Mouse (Mus musculus) heart, embryonic 11.5 days (tissue): ENCODE data around the gene Naaladl1. TPM values are rescaled to one million over a fixed set of nuclear protein-coding genes. Genes with fewer than 3 reads are reported as not detected.

Experiments
- ATAC-seq: fragments of 200-750 bp; cut with Nextera tagmentation; replicated peaks from 2 replicates; pipeline ENCODE4 v1.8.0; 2017; ENCODE audit warnings: moderate library complexity; ENCODE audit not compliant: insufficient number of reproducible peaks, low FRiP score, low TSS enrichment
- H3K27ac ChIP-seq: fragments of 300-500 bp; sonication (generic); 2 replicates; pipeline ENCODE4 v1.5.1; 2014; ENCODE audit warnings: mild to moderate bottlenecking, low read depth, low read length
- H3K27me3 ChIP-seq: fragments of 300-500 bp; sonication (generic); 2 replicates; pipeline ENCODE4 v1.6.1; 2014; ENCODE audit warnings: mild to moderate bottlenecking, low read length, mixed read lengths; ENCODE audit not compliant: control insufficient read depth, insufficient read depth
- H3K36me3 ChIP-seq: fragments of 300-500 bp; sonication (generic); 2 replicates; pipeline ENCODE4 v1.6.1; 2014; ENCODE audit warnings: mild to moderate bottlenecking, low read length, moderate library complexity, mixed read lengths; ENCODE audit not compliant: control insufficient read depth, insufficient read depth
- H3K4me1 ChIP-seq: fragments of 300-500 bp; sonication (generic); 2 replicates; pipeline ENCODE4 v1.6.1; 2014; ENCODE audit warnings: low read length; ENCODE audit not compliant: control insufficient read depth, insufficient read depth
- H3K4me2 ChIP-seq: fragments of 300-500 bp; sonication (generic); 2 replicates; pipeline ENCODE4 v1.6.1; 2014; ENCODE audit warnings: mild to moderate bottlenecking, moderate library complexity
- H3K4me3 ChIP-seq: fragments of 300-500 bp; sonication (generic); 2 replicates; pipeline ENCODE4 v1.5.1; 2014; ENCODE audit warnings: low read depth, low read length
- H3K9ac ChIP-seq: fragments of 300-500 bp; sonication (generic); 2 replicates; pipeline ENCODE4 v1.6.1; 2014; ENCODE audit warnings: mild to moderate bottlenecking, low read depth, low read length, moderate library complexity
- H3K9me3 ChIP-seq: fragments of 300-500 bp; sonication (generic); replicated peaks from 2 replicates; pipeline ENCODE4 v1.6.1; 2016; ENCODE audit warnings: low read length; ENCODE audit not compliant: control insufficient read depth
- WGBS: fragments of 180-500 bp; shearing (Covaris S2); extraction: QIAGEN DNeasy Blood & Tissue Kit; methylation state at CpG from one replicate; pipeline ENCODE4 v1.1.7; 2014; ENCODE audit not compliant: insufficient replicate concordance; 5-methylcytosine and 5-hydroxymethylcytosine counted together
- polyA plus RNA-seq: library from polyadenylated mRNA; unstranded; fragments of >200 nt; fragmentation: Nextera tagmentation; extraction: Ambion mirVana; gene quantifications from 2 replicates; pipeline ENCODE4 v1.2.1, GENCODE M21; 2014

The Naaladl1 gene
- polyA plus RNA-seq, 1 experiment from 2014 or later, result 0.40 TPM

GRCm38 (mm10) chr19:6097847-6098246 lies 7.7 kb upstream of the Naaladl1 start:
- Histone ChIP-seq H3K4me3 (no peak overlapping the region), H3K27ac (no peak overlapping the region), H3K36me3 (peaks cover 5% of the 10 kb centered on the region; the same call in 1 of the 2 replicates), H3K9ac (no peak overlapping the region), H3K9me3 (no peaks in the 10 kb centered on the region), H3K27me3 (no peaks in the 10 kb centered on the region), H3K4me1 (no peaks in the 10 kb centered on the region), H3K4me2 (no peak overlapping the region)
- WGBS, result 81% methylated on average over 3 of the region's 3 CpGs
- ATAC-seq, result no peak

- H3K9ac ChIP-seq, result no peak overlapping the region
- H3K4me3 ChIP-seq, result no peak overlapping the region
- 76% methylated on average over 6 of the region's 6 CpGs for WGBS
- no peaks in the 10 kb centered on the region for H3K4me1 ChIP-seq
- no peaks in the 10 kb centered on the region for H3K36me3 ChIP-seq
- no peak for ATAC-seq
- no peaks in the 10 kb centered on the region for H3K9me3 ChIP-seq
- H3K27ac ChIP-seq, result no peak overlapping the region
- H3K27me3 ChIP-seq, result no peaks in the 10 kb centered on the region
- no peak overlapping the region for H3K4me2 ChIP-seq
Observed at GRCm38 (mm10) chr19:6101186-6101585, 4.4 kb upstream of the Naaladl1 start.

GRCm38 (mm10) chr19:6102169-6102853 lies 3.3 kb upstream of the Naaladl1 start:
- Histone ChIP-seq H3K27me3 (no peaks in the 10 kb centered on the region), H3K36me3 (no peaks in the 10 kb centered on the region), H3K4me2 (no peak overlapping the region), H3K9me3 (no peaks in the 10 kb centered on the region), H3K9ac (no peak overlapping the region), H3K27ac (no peak overlapping the region), H3K4me3 (no peak overlapping the region), H3K4me1 (no peaks in the 10 kb centered on the region)
- ATAC-seq, result no peak
- WGBS, result 70% methylated on average over 6 of the region's 6 CpGs

GRCm38 (mm10) chr19:6104476-6104875 lies 1.1 kb upstream of the Naaladl1 start:
- no peak for ATAC-seq
- Histone ChIP-seq H3K27ac (no peak overlapping the region), H3K27me3 (no peaks in the 10 kb centered on the region), H3K36me3 (no peaks in the 10 kb centered on the region), H3K4me3 (no peak overlapping the region), H3K4me1 (no peaks in the 10 kb centered on the region), H3K9ac (0 out of 2 replicates have a peak overlapping the region, but pooled peaks have one; percentile 22), H3K4me2 (no peak overlapping the region), H3K9me3 (no peaks in the 10 kb centered on the region)
- WGBS, result 58% methylated on average over 4 of the region's 4 CpGs

GRCm38 (mm10) chr19:6113116-6113515 lies 7.5 kb downstream of the Naaladl1 start:
- Histone ChIP-seq H3K4me1 (peaks cover 10% of the 10 kb centered on the region; the same call in 1 of the 2 replicates), H3K27me3 (no peaks in the 10 kb centered on the region), H3K27ac (no peak overlapping the region), H3K4me3 (no peak overlapping the region), H3K9ac (no peak overlapping the region), H3K4me2 (no peak overlapping the region), H3K36me3 (peaks cover 19% of the 10 kb centered on the region), H3K9me3 (no peaks in the 10 kb centered on the region)
- WGBS, result 61% methylated on average over 6 of the region's 6 CpGs
- no peak for ATAC-seq

- WGBS, result 90% methylated on average over 14 of the region's 15 CpGs
- Histone ChIP-seq H3K36me3 (peaks cover 19% of the 10 kb centered on the region), H3K4me1 (peaks cover 10% of the 10 kb centered on the region; the same call in 1 of the 2 replicates), H3K27ac (no peak overlapping the region), H3K9me3 (no peaks in the 10 kb centered on the region), H3K4me3 (peak overlapping the region; percentile 73; the same call in 1 of the 2 replicates), H3K4me2 (peak overlapping the region; percentile 72), H3K9ac (peak overlapping the region; percentile 59; the same call in 1 of the 2 replicates), H3K27me3 (no peaks in the 10 kb centered on the region)
- ATAC-seq, result no peak
Observed at GRCm38 (mm10) chr19:6116113-6116850, 10.7 kb downstream of the Naaladl1 start.

GRCm38 (mm10) chr19:6117346-6117985 lies 11.9 kb downstream of the Naaladl1 start:
- H3K27ac ChIP-seq, result peak overlapping the region; percentile 97
- no peaks in the 10 kb centered on the region for H3K27me3 ChIP-seq
- peaks cover 19% of the 10 kb centered on the region for H3K36me3 ChIP-seq
- ATAC-seq, result no peak
- H3K9ac ChIP-seq, result peak overlapping the region; percentile 92
- peak overlapping the region; percentile 72 for H3K4me2 ChIP-seq
- H3K9me3 ChIP-seq, result no peaks in the 10 kb centered on the region
- WGBS, result 3% methylated on average over 32 of the region's 32 CpGs
- H3K4me3 ChIP-seq, result peak overlapping the region; percentile 73
- peaks cover 15% of the 10 kb centered on the region; the same call in 1 of the 2 replicates for H3K4me1 ChIP-seq

- H3K4me1 ChIP-seq, result peaks cover 15% of the 10 kb centered on the region; the same call in 1 of the 2 replicates
- under 1% methylated on average over 76 of the region's 77 CpGs for WGBS
- peak within 1 kb of the TSS; percentile 97 for H3K27ac ChIP-seq
- peak within 1 kb of the TSS; percentile 72 for H3K4me2 ChIP-seq
- peak; percentile 73 for ATAC-seq
- H3K9ac ChIP-seq, result peak within 1 kb of the TSS; percentile 92
- H3K36me3 ChIP-seq, result peaks cover 17% of the 10 kb centered on the region
- no peaks in the 10 kb centered on the region for H3K27me3 ChIP-seq
- no peaks in the 10 kb centered on the region for H3K9me3 ChIP-seq
- H3K4me3 ChIP-seq, result peak within 1 kb of the TSS; percentile 73
Observed at GRCm38 (mm10) chr19:6117986-6118676, 12.5 kb downstream of the Naaladl1 start, which contains the start of gene Sac3d1. Sac3d1 (minus strand) TSS chr19:6118650.
